Mouse (Mus musculus): ENCODE results near the gene Ncoa3. TPM values are rescaled to one million over a fixed set of nuclear protein-coding genes. Genes with fewer than 3 reads are reported as not detected.

Gene Ncoa3
- polyA plus RNA-seq, 1 experiment from 2014 or later, result 17.4 TPM

- H3K4me3 ChIP-seq, result no peak overlapping the region
- no peak overlapping the region for H3K27ac ChIP-seq
- ATAC-seq (ENCODE audit: low FRiP score, low read depth), result no peak
- H3K9me3 ChIP-seq, result no peaks in the 10 kb centered on the region
- no peak overlapping the region for H3K4me2 ChIP-seq (replicated peaks)
- no peak overlapping the region for H3K9ac ChIP-seq
- no peaks in the 10 kb centered on the region for H3K4me1 ChIP-seq
- H3K27me3 ChIP-seq, result no peaks in the 10 kb centered on the region
- H3K36me3 ChIP-seq, result no peaks in the 10 kb centered on the region
- 72% methylated on average over 5 of the region's 5 CpGs for WGBS
Measured at GRCm38 (mm10) chr2:165976874-165977273, 15.6 kb upstream of the Ncoa3 start.

DNA sequence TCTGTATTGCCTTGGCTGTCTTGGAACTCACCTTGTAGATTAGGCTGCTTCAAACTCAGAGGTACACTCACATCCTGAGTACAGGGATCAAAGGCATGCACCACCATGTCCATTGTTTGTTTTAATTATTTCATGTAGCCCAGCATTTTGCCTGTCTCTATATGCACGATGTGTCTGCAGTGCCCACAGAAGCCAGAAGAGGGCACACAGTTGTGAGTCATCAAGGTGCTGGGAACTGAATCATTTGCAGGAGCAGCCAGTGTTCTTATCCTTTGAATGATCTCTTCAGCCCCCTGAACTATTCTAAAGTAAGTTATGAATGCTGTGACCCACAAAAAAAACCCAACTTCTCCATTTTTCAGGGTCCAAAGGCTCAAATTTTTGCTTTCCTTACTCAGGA is 14.3 kb upstream of the Ncoa3 start:
- no peaks in the 10 kb centered on the region for H3K9me3 ChIP-seq
- H3K4me1 ChIP-seq, result no peaks in the 10 kb centered on the region
- no peaks in the 10 kb centered on the region for H3K36me3 ChIP-seq
- no peak for ATAC-seq (ENCODE audit: low FRiP score, low read depth)
- H3K27me3 ChIP-seq, result no peaks in the 10 kb centered on the region
- no peak overlapping the region for H3K4me3 ChIP-seq
- WGBS, result 93% methylated on average over 1 of the region's 1 CpGs
- H3K27ac ChIP-seq, result no peak overlapping the region
- no peak overlapping the region for H3K9ac ChIP-seq
- H3K4me2 ChIP-seq (replicated peaks), result no peak overlapping the region

- Histone ChIP-seq H3K9me3 (no peaks in the 10 kb centered on the region), H3K9ac (no peak overlapping the region), H3K4me3 (no peak overlapping the region), H3K4me2 (replicated peaks) (no peak overlapping the region), H3K27ac (no peak overlapping the region), H3K36me3 (no peaks in the 10 kb centered on the region), H3K4me1 (no peaks in the 10 kb centered on the region), H3K27me3 (no peaks in the 10 kb centered on the region)
- whole genome bisulfite sequencing, result 60% methylated on average over 6 of the region's 6 CpGs
- no peak for ATAC-seq (ENCODE audit: low FRiP score, low read depth)
Measured at GRCm38 (mm10) chr2:165981248-165981977, 11.0 kb upstream of the Ncoa3 start.

- no peak overlapping the region for H3K4me2 ChIP-seq (replicated peaks)
- ATAC-seq (ENCODE audit: low FRiP score, low read depth), result no peak
- peaks cover 7% of the 10 kb centered on the region for H3K4me1 ChIP-seq
- H3K27me3 ChIP-seq, result no peaks in the 10 kb centered on the region
- 53% methylated on average over 16 of the region's 16 CpGs for WGBS
- H3K27ac ChIP-seq, result no peak overlapping the region
- no peaks in the 10 kb centered on the region for H3K36me3 ChIP-seq
- no peaks in the 10 kb centered on the region for H3K9me3 ChIP-seq
- H3K9ac ChIP-seq, result no peak overlapping the region
- H3K4me3 ChIP-seq, result no peak overlapping the region
Measured at GRCm38 (mm10) chr2:165982512-165983389, 9.7 kb upstream of the Ncoa3 start.

GRCm38 (mm10) chr2:165984318-165984717 is 8.1 kb upstream of the Ncoa3 start:
- H3K4me3 ChIP-seq, result no peak overlapping the region
- no peaks in the 10 kb centered on the region for H3K9me3 ChIP-seq
- no peaks in the 10 kb centered on the region for H3K36me3 ChIP-seq
- no peak overlapping the region for H3K27ac ChIP-seq
- H3K4me1 ChIP-seq, result peaks cover 10% of the 10 kb centered on the region
- ATAC-seq (ENCODE audit: low FRiP score, low read depth), result no peak
- no peaks in the 10 kb centered on the region for H3K27me3 ChIP-seq
- no peak overlapping the region for H3K9ac ChIP-seq
- WGBS, result 97% methylated on average over 1 of the region's 1 CpGs
- H3K4me2 ChIP-seq (replicated peaks), result no peak overlapping the region

GRCm38 (mm10) chr2:165984891-165985290 is 7.5 kb upstream of the Ncoa3 start:
- Histone ChIP-seq H3K9ac (no peak overlapping the region), H3K9me3 (no peaks in the 10 kb centered on the region), H3K27ac (no peak overlapping the region), H3K4me1 (peaks cover 10% of the 10 kb centered on the region), H3K36me3 (no peaks in the 10 kb centered on the region), H3K4me2 (replicated peaks) (no peak overlapping the region), H3K27me3 (no peaks in the 10 kb centered on the region), H3K4me3 (no peak overlapping the region)
- ATAC-seq (ENCODE audit: low FRiP score, low read depth), result no peak
- 88% methylated on average over 6 of the region's 6 CpGs for WGBS

GRCm38 (mm10) chr2:165985581-165985980 is 6.9 kb upstream of the Ncoa3 start:
- 95% methylated on average over 11 of the region's 11 CpGs for WGBS
- no peak overlapping the region for H3K27ac ChIP-seq
- no peak for ATAC-seq (ENCODE audit: low FRiP score, low read depth)

DNA sequence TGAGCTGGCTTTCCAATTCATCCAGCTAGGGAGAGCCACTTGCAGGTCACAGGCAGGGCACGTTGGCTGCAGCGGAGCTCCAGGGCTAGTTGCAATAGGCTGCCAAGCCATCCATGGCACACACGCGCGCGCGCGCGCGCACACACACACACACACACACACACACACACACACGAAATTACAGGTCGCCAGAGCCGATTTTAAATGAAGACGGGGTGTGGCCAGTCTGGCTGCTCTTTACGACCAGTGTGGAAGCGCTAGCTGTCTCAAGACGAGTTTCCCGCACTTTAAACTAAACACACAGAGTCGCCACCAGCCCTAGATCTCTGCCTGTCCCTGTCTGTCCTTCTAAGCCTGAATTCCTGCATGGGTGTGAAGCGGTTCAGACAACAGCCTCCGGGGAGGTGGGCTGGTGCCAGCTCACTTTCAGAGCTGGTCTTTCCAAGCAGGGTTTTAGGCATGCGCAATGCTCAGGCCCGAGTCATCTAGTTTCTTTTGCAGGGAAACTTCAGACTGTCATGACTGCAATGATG is 5.4 kb upstream of the Ncoa3 start:
- Histone ChIP-seq H3K27ac (peak overlapping the region; percentile 85), H3K4me2 (replicated peaks) (peak overlapping the region; percentile 69), H3K9me3 (no peaks in the 10 kb centered on the region), H3K27me3 (no peaks in the 10 kb centered on the region), H3K4me3 (peak overlapping the region; percentile 47), H3K9ac (peak overlapping the region; percentile 64), H3K4me1 (peaks cover 10% of the 10 kb centered on the region), H3K36me3 (no peaks in the 10 kb centered on the region)
- peak; percentile 58 for ATAC-seq (ENCODE audit: low FRiP score, low read depth)
- under 1% methylated on average over 23 of the region's 23 CpGs for WGBS

More at GRCm38 (mm10) chr2:165985581-165985980, 6.9 kb upstream of the Ncoa3 start:
- Histone ChIP-seq H3K9ac (no peak overlapping the region), H3K4me2 (replicated peaks) (no peak overlapping the region), H3K27me3 (no peaks in the 10 kb centered on the region), H3K9me3 (no peaks in the 10 kb centered on the region), H3K36me3 (no peaks in the 10 kb centered on the region), H3K4me1 (peaks cover 10% of the 10 kb centered on the region), H3K4me3 (no peak overlapping the region)

- H3K27me3 ChIP-seq, result no peaks in the 10 kb centered on the region
- peak; percentile 56 for ATAC-seq (ENCODE audit: low FRiP score, low read depth)
- H3K36me3 ChIP-seq, result no peaks in the 10 kb centered on the region
- H3K27ac ChIP-seq, result no peak overlapping the region
- peak overlapping the region; percentile 96 for H3K9ac ChIP-seq
- H3K4me1 ChIP-seq, result peaks cover 13% of the 10 kb centered on the region
- H3K4me2 ChIP-seq (replicated peaks), result peak overlapping the region; percentile 82
- H3K9me3 ChIP-seq, result no peaks in the 10 kb centered on the region
- H3K4me3 ChIP-seq, result peak overlapping the region; percentile 93
- 3% methylated on average over 35 of the region's 35 CpGs for WGBS
Measured at GRCm38 (mm10) chr2:165993173-165993900, 901 bp downstream of the Ncoa3 start.

GRCm38 (mm10) chr2:165994341-165994740 is 1.9 kb downstream of the Ncoa3 start:
- Histone ChIP-seq H3K4me1 (peaks cover 18% of the 10 kb centered on the region), H3K9me3 (no peaks in the 10 kb centered on the region), H3K36me3 (no peaks in the 10 kb centered on the region), H3K4me3 (peak overlapping the region; percentile 93; the same call in 1 of the 2 replicates), H3K4me2 (replicated peaks) (no peak overlapping the region; the same call in 1 of the 2 replicates), H3K27ac (no peak overlapping the region), H3K27me3 (no peaks in the 10 kb centered on the region), H3K9ac (no peak overlapping the region)
- 95% methylated on average over 4 of the region's 4 CpGs for WGBS
- no peak for ATAC-seq (ENCODE audit: low FRiP score, low read depth)

GRCm38 (mm10) chr2:165995711-165996110 is 3.3 kb downstream of the Ncoa3 start:
- no peaks in the 10 kb centered on the region for H3K27me3 ChIP-seq
- peaks cover 31% of the 10 kb centered on the region for H3K4me1 ChIP-seq
- no peak overlapping the region for H3K9ac ChIP-seq
- no peak for ATAC-seq (ENCODE audit: low FRiP score, low read depth)
- H3K9me3 ChIP-seq, result no peaks in the 10 kb centered on the region
- H3K4me2 ChIP-seq (replicated peaks), result no peak overlapping the region
- H3K4me3 ChIP-seq, result no peak overlapping the region
- H3K27ac ChIP-seq, result no peak overlapping the region
- 87% methylated on average over 8 of the region's 8 CpGs for WGBS
- H3K36me3 ChIP-seq, result no peaks in the 10 kb centered on the region

DNA sequence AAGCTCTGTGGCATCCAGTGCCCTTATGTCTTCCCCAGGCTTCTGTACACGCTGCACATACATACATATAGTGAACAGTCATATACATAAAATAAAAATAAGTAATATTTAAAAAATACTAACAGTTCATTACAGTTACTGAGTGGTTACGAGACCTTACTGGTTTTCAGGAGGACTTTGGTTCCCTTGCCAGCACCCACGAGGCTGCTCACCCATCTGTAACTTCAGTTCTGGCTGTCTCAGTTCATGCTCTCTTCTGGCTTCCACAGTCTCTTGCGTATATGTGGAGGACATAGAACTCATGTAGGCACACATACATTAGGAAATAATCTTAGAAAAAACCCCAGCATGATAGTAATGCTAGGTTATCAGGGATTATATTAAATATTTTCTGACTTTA is 3.7 kb downstream of the Ncoa3 start:
- ATAC-seq (ENCODE audit: low FRiP score, low read depth), result no peak
- Histone ChIP-seq H3K9ac (no peak overlapping the region), H3K9me3 (no peaks in the 10 kb centered on the region), H3K4me3 (no peak overlapping the region), H3K4me2 (replicated peaks) (no peak overlapping the region), H3K27me3 (no peaks in the 10 kb centered on the region), H3K36me3 (no peaks in the 10 kb centered on the region), H3K27ac (no peak overlapping the region), H3K4me1 (peaks cover 35% of the 10 kb centered on the region)
- WGBS, result 90% methylated on average over 4 of the region's 4 CpGs

Measured in limb, embryonic 13.5 days (tissue).